Mouse (Mus musculus) forebrain, embryonic 13.5 days (tissue): ENCODE measurements around the gene Chodl. TPM values are rescaled to one million over a fixed set of nuclear protein-coding genes. Genes with fewer than 3 reads are reported as not detected.

Source experiments
- ATAC-seq: fragments of 200-750 bp; cut with Nextera tagmentation; 2 replicates; pipeline ENCODE4 v1.8.0; 2017
- H3K27ac ChIP-seq: fragments of 300-500 bp; sonication (generic); 2 replicates; pipeline ENCODE4 v1.5.1; 2015; ENCODE audit warnings: inconsistent platforms, mild to moderate bottlenecking, moderate library complexity
- H3K27me3 ChIP-seq: fragments of 300-500 bp; sonication (generic); 2 replicates; pipeline ENCODE4 v1.6.1; 2015; ENCODE audit warnings: mild to moderate bottlenecking, inconsistent platforms
- H3K36me3 ChIP-seq: fragments of 300-500 bp; sonication (generic); 2 replicates; pipeline ENCODE4 v1.6.1; 2015; ENCODE audit warnings: mild to moderate bottlenecking, inconsistent platforms; ENCODE audit not compliant: poor library complexity, severe bottlenecking
- H3K4me1 ChIP-seq: fragments of 300-500 bp; sonication (generic); 2 replicates; pipeline ENCODE4 v1.6.1; 2015; ENCODE audit warnings: inconsistent platforms
- H3K4me2 ChIP-seq: fragments of 300-500 bp; sonication (generic); 2 replicates; pipeline ENCODE4 v1.6.1; 2015; ENCODE audit warnings: inconsistent platforms, mild to moderate bottlenecking, moderate library complexity
- H3K4me3 ChIP-seq: fragments of 300-500 bp; sonication (generic); 2 replicates; pipeline ENCODE4 v1.5.1; 2015; ENCODE audit warnings: mild to moderate bottlenecking, inconsistent platforms
- H3K9ac ChIP-seq: fragments of 300-500 bp; sonication (generic); 2 replicates; pipeline ENCODE4 v1.6.1; 2015; ENCODE audit warnings: mild to moderate bottlenecking, inconsistent platforms
- H3K9me3 ChIP-seq: fragments of 300-500 bp; sonication (generic); replicated peaks from 2 replicates; pipeline ENCODE4 v1.6.1; 2016; ENCODE audit warnings: inconsistent platforms
- WGBS: fragments of 180-500 bp; shearing (Covaris S2); methylation state at CpG from one replicate; pipeline ENCODE4 v1.1.7; 2015; 5-methylcytosine and 5-hydroxymethylcytosine counted together
- polyA plus RNA-seq: library from polyadenylated mRNA; unstranded; fragments of >200 nt; fragmentation: Nextera tagmentation; extraction: Ambion mirVana; gene quantifications from 2 replicates; pipeline ENCODE4 v1.2.1, GENCODE M21; 2015

Gene Chodl
- polyA plus RNA-seq: 4.7 and 5.4 TPM in 2 replicates

DNA sequence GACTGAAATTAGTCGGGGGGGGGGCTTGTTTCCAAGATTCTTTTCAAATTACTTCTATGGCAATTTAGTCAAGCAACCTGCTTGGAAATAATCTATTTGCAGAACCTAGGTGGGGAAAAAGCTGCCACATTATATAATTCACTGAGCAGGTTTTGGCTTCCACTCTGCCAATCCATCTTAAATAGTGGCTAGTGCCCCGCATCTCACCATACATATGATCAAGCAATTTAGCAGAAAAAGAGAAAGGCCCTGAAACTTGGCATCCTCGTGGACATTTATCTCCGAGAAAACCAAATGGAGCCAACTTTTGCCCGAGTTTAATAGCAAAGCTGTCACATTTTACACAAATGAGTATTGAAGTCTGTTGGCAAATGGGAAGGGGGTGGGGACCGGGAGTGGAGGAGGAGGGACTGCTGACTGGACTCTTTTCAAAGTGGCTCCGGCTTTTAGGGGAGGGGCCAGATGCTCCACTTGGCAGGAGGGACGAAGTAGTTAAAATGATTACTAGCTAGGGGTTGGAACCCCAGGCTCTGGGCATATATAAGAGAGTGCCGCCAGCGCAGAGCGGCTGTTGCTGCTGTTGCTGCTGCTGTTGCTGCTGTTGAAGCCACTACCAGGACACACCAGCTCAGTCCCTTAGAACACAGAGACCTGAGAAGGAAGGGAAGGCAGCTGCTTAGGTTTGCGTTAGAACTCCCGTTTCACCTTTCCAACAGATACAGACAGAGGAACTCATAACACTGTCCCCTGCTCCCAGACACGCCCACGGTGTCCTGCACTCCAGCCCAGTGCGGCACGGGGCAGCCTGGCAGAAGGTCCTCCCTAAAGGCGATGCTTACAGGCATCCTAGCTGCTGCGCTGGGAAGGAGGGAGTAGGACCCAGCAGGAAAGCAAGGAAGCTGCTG is at the start of gene Chodl:
Gene Chodl, plus strand, starts transcription at position 567 of the 905 bp plus-strand sequence.
- Histone ChIP-seq H3K27ac (no peak within 1 kb of the TSS), H3K4me2 (peak within 1 kb of the TSS; percentile 94), H3K9me3 (no peaks in the 10 kb centered on the region), H3K36me3 (no peaks in the 10 kb centered on the region), H3K4me1 (peaks cover 17% of the 10 kb centered on the region), H3K4me3 (peak within 1 kb of the TSS; percentile 54), H3K27me3 (no peaks in the 10 kb centered on the region), H3K9ac (peak within 1 kb of the TSS; percentile 74)
- ATAC-seq: peak; percentile 92
- WGBS: 8% methylated on average over 19 of the region's 19 CpGs

DNA sequence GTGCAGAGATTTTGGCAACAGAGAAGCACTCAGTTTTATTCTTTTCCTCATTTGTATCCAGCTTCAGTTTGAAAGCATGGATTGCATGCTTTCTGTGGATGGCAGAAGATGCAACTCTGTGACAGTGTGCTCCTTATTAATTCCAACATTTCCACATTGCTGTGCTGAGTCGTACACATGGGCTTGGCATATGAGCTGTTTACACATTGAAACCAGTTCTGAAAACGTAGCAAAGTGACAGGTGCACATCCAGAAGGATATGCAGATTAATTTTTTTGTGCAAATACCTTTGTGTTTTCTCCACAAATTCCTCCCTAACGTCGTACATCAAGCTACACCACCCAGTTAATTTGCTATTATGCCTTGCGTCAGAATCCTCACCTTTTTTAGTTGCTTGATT is 8.1 kb upstream of the Chodl start:
- no peak overlapping the region for H3K9ac ChIP-seq
- no peaks in the 10 kb centered on the region for H3K36me3 ChIP-seq
- no peaks in the 10 kb centered on the region for H3K9me3 ChIP-seq
- H3K4me1 ChIP-seq: no peaks in the 10 kb centered on the region
- H3K27me3 ChIP-seq: no peaks in the 10 kb centered on the region
- H3K4me3 ChIP-seq: no peak overlapping the region
- WGBS: 54% methylated on average over 5 of the region's 5 CpGs
- peak; percentile 74; the same call in 1 of the 2 replicates for ATAC-seq
- H3K27ac ChIP-seq: no peak overlapping the region
- no peak overlapping the region for H3K4me2 ChIP-seq

DNA sequence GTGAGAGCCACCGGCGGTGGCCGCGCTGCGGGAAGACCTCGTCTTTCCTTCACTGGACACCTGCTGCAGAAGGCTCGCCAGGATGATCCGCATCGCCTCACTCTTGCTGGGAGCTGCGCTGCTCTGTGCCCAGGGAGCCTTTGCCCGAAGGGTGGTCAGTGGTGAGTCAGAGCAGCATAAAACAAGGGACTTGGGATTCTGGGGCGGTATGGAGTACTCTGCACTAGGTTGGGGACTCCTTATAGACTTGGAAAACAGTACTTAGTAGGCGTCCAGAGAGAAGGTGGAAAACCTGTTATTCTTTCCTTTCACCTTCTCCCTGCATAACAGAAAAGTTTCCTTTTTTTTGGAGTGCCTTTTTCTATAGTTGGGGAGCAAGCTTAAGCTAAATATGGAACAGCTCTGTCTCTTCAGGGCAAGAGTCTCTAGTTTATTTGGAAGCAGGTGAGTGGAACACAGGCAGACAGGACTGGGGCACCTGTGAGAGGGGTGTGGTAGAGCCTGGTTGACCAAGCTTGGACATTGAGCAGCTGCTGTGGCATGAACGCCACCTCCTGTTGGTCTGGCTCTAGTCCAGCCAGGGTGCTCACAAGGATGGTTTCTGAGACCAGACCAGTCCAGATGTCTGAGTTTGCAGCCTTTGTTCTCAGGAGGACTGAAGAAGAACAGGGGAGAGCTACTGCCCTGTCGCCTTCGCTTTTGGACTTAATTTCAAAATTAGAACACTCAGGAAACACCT is 708 bp downstream of the Chodl start:
- ATAC-seq: peak; percentile 50
- WGBS: 12% methylated on average over 16 of the region's 16 CpGs
- Histone ChIP-seq H3K9me3 (no peaks in the 10 kb centered on the region), H3K4me3 (peak overlapping the region; percentile 54), H3K4me1 (peaks cover 17% of the 10 kb centered on the region), H3K36me3 (no peaks in the 10 kb centered on the region), H3K4me2 (peak overlapping the region; percentile 94), H3K27me3 (no peaks in the 10 kb centered on the region), H3K9ac (peak overlapping the region; percentile 74), H3K27ac (no peak overlapping the region)

DNA sequence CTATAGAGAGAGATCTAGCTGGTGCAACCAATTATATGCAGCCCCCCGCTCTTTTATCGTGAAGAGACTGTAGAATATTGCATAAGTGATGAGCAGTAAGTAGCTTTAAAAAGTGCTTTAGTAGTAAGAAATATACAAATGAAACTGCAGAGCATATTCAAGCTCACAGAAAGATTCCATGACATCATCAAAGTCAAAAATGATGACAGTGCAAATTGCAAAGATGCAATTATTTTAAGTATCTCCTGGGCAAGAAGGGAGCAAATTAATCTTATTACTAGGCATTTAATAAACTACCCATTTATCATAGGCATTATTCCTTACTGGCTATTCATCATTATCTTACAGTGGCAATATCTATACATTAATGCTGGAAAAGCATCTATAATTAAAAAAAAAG is 3.5 kb downstream of the Chodl start:
- H3K27ac ChIP-seq: no peak overlapping the region
- H3K9me3 ChIP-seq: no peaks in the 10 kb centered on the region
- no peak overlapping the region for H3K4me2 ChIP-seq
- H3K36me3 ChIP-seq: no peaks in the 10 kb centered on the region
- H3K4me1 ChIP-seq: peaks cover 17% of the 10 kb centered on the region
- ATAC-seq: no peak
- H3K27me3 ChIP-seq: no peaks in the 10 kb centered on the region
- H3K4me3 ChIP-seq: no peak overlapping the region
- WGBS: 92% methylated on average over 2 of the region's 2 CpGs
- no peak overlapping the region for H3K9ac ChIP-seq

DNA sequence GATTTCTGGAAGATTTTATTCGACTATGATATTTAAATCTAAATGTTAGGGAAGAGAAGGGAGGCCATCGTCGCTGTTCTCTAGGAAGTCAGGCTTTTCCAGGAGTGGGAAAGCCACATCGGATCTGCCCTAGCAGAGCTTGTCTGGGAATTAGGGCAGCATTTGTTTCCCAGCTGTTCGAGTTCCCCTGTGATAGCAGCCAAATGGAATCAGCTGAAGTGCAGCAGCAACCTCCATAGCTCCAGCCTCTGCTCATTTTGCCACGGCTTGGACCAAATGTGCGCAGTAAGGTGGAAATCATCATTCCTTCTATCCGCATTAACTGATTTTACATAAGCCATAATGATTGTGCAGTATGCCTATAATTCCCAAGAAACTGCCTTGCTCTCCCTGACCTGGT is 7.0 kb downstream of the Chodl start:
- no peak overlapping the region for H3K9ac ChIP-seq
- no peak overlapping the region for H3K4me3 ChIP-seq
- no peaks in the 10 kb centered on the region for H3K4me1 ChIP-seq
- WGBS: 87% methylated on average over 8 of the region's 8 CpGs
- H3K4me2 ChIP-seq: no peak overlapping the region
- ATAC-seq: no peak
- H3K27ac ChIP-seq: no peak overlapping the region
- H3K9me3 ChIP-seq: 0 out of 2 replicates have a peak, but pooled peaks cover 5% of the 10 kb centered on the region
- no peaks in the 10 kb centered on the region for H3K36me3 ChIP-seq
- no peaks in the 10 kb centered on the region for H3K27me3 ChIP-seq

DNA sequence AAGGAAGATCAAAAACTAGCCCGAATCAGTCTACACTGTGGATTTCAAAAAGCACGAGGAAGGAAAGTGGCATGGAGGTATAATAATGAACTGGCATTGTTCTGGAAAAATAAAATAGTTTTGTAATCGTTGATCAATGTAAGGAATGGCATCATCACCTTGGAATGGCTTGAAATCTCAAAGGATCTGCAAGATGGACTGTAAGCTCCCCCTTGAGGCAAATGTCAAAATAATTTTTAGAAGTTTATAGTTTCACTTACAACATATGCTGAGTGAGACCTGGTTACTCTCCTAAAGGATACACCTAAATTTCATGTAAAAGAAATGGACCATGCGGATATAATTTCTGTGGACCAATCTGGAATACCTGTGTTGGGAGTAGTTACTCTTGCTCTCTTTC is 19.6 kb downstream of the Chodl start:
- H3K36me3 ChIP-seq: no peaks in the 10 kb centered on the region
- WGBS: 79% methylated on average over 4 of the region's 4 CpGs
- H3K9me3 ChIP-seq: no peaks in the 10 kb centered on the region
- ATAC-seq: 0 out of 2 replicates have a peak, but pooled peaks have one; percentile 27
- H3K4me2 ChIP-seq: no peak overlapping the region
- H3K27ac ChIP-seq: no peak overlapping the region
- no peak overlapping the region for H3K4me3 ChIP-seq
- H3K27me3 ChIP-seq: no peaks in the 10 kb centered on the region
- H3K9ac ChIP-seq: no peak overlapping the region
- no peaks in the 10 kb centered on the region for H3K4me1 ChIP-seq

DNA sequence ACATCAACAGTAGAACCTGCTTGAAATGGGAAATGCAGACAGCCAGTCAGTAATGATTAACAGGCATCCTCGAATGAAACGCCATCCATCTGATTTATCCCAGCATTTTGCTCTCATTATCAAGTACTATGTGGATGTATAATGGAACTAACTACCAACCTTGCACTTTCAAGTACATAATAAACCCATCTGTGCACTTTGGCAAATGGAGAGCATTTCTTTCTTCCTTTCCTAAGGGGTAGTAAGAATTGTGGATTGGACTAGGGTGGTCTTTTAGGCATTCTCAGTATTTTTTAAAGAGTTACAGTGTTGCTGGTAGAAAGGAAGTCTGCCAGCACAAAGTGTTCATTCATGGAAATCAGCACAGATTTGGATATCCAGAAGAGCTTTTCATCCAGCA is 26.7 kb downstream of the Chodl start:
- no peaks in the 10 kb centered on the region for H3K36me3 ChIP-seq
- H3K27ac ChIP-seq: no peak overlapping the region
- H3K9ac ChIP-seq: no peak overlapping the region
- no peaks in the 10 kb centered on the region for H3K4me1 ChIP-seq
- no peaks in the 10 kb centered on the region for H3K9me3 ChIP-seq
- peak; percentile 19; the same call in 1 of the 2 replicates for ATAC-seq
- H3K27me3 ChIP-seq: no peaks in the 10 kb centered on the region
- no peak overlapping the region for H3K4me2 ChIP-seq
- WGBS: 53% methylated on average over 2 of the region's 2 CpGs
- no peak overlapping the region for H3K4me3 ChIP-seq

DNA sequence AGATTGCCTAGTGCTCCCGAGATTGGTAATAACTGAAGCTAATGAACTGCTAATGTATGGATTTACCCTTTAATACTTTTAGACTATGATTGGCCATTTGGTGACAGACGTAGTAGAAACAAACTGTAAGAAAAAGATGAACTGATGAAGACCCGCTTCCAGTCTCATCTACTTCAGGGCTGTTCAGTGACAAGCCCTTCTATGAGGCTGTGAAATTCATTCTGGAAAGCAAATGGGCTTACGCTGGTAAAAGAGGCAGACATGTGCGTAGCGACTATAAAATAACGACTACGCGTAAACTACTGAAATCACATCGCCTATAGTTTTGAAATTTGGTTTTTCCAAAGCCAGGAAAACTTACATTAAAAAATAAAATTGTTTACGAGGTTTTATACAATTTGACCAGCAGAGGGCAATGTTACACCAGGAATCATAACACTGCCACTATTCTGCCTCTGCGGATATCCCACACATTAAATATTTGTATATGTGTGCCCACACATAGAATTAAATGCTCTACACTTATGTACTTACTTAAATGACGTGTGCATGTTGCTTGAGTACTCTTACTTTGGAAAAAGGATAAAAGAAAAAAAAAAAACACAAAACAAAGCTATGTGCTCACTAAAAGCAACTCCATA is 38.5 kb downstream of the Chodl start:
- Histone ChIP-seq H3K27me3 (no peaks in the 10 kb centered on the region), H3K36me3 (no peaks in the 10 kb centered on the region), H3K9ac (no peak overlapping the region), H3K27ac (no peak overlapping the region), H3K4me1 (no peaks in the 10 kb centered on the region), H3K4me3 (no peak overlapping the region), H3K4me2 (no peak overlapping the region), H3K9me3 (no peaks in the 10 kb centered on the region)
- WGBS: 36% methylated on average over 13 of the region's 13 CpGs
- ATAC-seq: peak; percentile 73

DNA sequence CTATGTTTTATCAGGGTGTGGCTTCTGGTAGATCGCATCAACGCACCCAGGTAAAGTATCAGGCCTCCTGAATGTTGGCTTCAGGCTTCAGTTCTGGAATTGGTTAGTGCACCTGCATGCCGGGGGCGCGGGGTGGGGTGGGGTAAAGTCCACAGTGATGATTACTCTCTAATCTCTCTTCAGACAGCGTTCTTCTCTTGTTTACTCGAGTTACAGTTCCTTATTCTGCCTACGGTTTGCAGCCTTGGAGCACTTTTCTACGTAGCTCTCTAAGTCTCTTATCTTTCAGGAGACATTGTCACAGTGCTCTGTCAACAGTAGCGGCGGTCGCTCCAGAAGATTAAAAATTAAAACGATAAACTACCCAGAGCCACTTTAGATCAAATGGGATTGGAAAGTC is 43.4 kb downstream of the Chodl start:
- no peaks in the 10 kb centered on the region for H3K27me3 ChIP-seq
- H3K27ac ChIP-seq: no peak overlapping the region
- H3K9me3 ChIP-seq: no peaks in the 10 kb centered on the region
- ATAC-seq: no peak
- H3K9ac ChIP-seq: no peak overlapping the region
- 93% methylated on average over 13 of the region's 13 CpGs for WGBS
- no peak overlapping the region for H3K4me3 ChIP-seq
- H3K36me3 ChIP-seq: no peaks in the 10 kb centered on the region
- no peaks in the 10 kb centered on the region for H3K4me1 ChIP-seq
- H3K4me2 ChIP-seq: no peak overlapping the region

DNA sequence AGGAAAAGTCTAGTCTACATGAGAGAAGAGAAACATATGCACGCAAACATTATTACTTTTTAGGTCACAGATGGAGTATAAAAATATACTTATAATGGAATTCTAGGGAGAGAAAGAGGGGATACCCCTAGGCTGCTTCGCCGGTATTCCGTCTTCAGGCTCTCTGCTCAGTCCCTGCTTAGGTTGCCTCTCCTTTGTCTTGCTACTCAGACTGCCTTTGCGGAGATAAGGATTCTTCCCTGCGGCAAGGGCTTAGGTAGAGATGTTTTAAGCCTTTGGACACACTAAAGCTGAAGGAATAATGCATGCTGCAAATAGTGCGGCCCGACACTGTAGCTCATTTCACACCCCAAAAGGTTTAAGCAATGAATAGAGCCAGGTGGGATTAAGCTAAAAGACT is 45.6 kb downstream of the Chodl start:
- no peaks in the 10 kb centered on the region for H3K27me3 ChIP-seq
- H3K27ac ChIP-seq: no peak overlapping the region
- H3K9ac ChIP-seq: no peak overlapping the region
- H3K4me2 ChIP-seq: no peak overlapping the region
- no peak overlapping the region for H3K4me3 ChIP-seq
- H3K36me3 ChIP-seq: no peaks in the 10 kb centered on the region
- no peak for ATAC-seq
- H3K4me1 ChIP-seq: no peaks in the 10 kb centered on the region
- H3K9me3 ChIP-seq: no peaks in the 10 kb centered on the region
- WGBS: 33% methylated on average over 8 of the region's 8 CpGs
